Mouse (Mus musculus) frontal cortex, postnatal 10 days (tissue): ENCODE results near the gene Atp5g1.

Experiments used
- DNase-seq, 2 experiments: peaks; one replicate each; pipeline ENCODE4 v3.0.0; 2022; ENCODE audit warnings: low spot score in 2 of 2, mixed read lengths in 1 of 2

Gene Atp5g1

GRCm38 (mm10) chr11:96073295-96073993, 2.0 kb downstream of the Atp5g1 start:
- no peak for DNase-seq

GRCm38 (mm10) chr11:96071013-96071412, 4.5 kb downstream of the Atp5g1 start:
- DNase-seq: no peak

GRCm38 (mm10) chr11:96070353-96070752, 5.1 kb downstream of the Atp5g1 start:
- no peak for DNase-seq

- no peak for DNase-seq
Observed at GRCm38 (mm10) chr11:96068231-96068630, 7.2 kb downstream of the Atp5g1 start.

GRCm38 (mm10) chr11:96065215-96065911, 10.1 kb downstream of the Atp5g1 start, which contains the start of gene Ube2z:
Gene Ube2z, minus strand, starts transcription at chr11:96065388.
- DNase-seq: peak; percentile 94 to 97

GRCm38 (mm10) chr11:96064521-96065214, 10.8 kb downstream of the Atp5g1 start:
- no peak for DNase-seq

- DNase-seq: no peak
Observed at GRCm38 (mm10) chr11:96058309-96058708, 17.2 kb downstream of the Atp5g1 start.

- no peak for DNase-seq
Observed at GRCm38 (mm10) chr11:96050854-96051253, 24.6 kb downstream of the Atp5g1 start.

- DNase-seq: no peak
Observed at GRCm38 (mm10) chr11:96049939-96050338, 25.5 kb downstream of the Atp5g1 start.

- DNase-seq: no peak
Observed at GRCm38 (mm10) chr11:96047469-96048373, 27.7 kb downstream of the Atp5g1 start.

- DNase-seq: no peak
Observed at GRCm38 (mm10) chr11:96046793-96047192, 28.7 kb downstream of the Atp5g1 start.

GRCm38 (mm10) chr11:96046028-96046427, 29.4 kb downstream of the Atp5g1 start:
- DNase-seq: no peak

- no peak for DNase-seq
Observed at GRCm38 (mm10) chr11:96044803-96045567, 30.5 kb downstream of the Atp5g1 start.

GRCm38 (mm10) chr11:96038560-96038959, 36.9 kb downstream of the Atp5g1 start:
- no peak for DNase-seq

- no peak for DNase-seq
Observed at GRCm38 (mm10) chr11:96037499-96037898, 38.0 kb downstream of the Atp5g1 start.

GRCm38 (mm10) chr11:96035133-96035532, 40.3 kb downstream of the Atp5g1 start:
- no peak for DNase-seq

GRCm38 (mm10) chr11:96034596-96035052, 40.8 kb downstream of the Atp5g1 start, which contains the start of gene Snf8:
Gene Snf8, plus strand, starts transcription at chr11:96034885.
- peak; percentile 87 to 94 for DNase-seq

- no peak for DNase-seq
Observed at GRCm38 (mm10) chr11:96034116-96034515, 41.4 kb downstream of the Atp5g1 start.

GRCm38 (mm10) chr11:96033264-96033663, 42.2 kb downstream of the Atp5g1 start:
- no peak for DNase-seq

- no peak for DNase-seq
Observed at GRCm38 (mm10) chr11:96031701-96032100, 43.8 kb downstream of the Atp5g1 start.

- DNase-seq: no peak
Observed at GRCm38 (mm10) chr11:96030571-96030970, 44.9 kb downstream of the Atp5g1 start.
